Mouse (Mus musculus) liver (tissue): ENCODE measurements at regions not wholly inside any gene's neighbourhood (a gene's known extent, or its start where the extent isn't known, plus 50 kb on each side); places are given as distances from the start of the nearest gene placed in this dataset.

Experiments used
- DNase-seq: peaks from one replicate; pipeline ENCODE4 v3.0.0-alpha.2; 2020; ENCODE audit warnings: mixed read lengths

- DNase-seq, result no peak
Measured at GRCm38 (mm10) chr17:16247681-16248080, 416.8 kb upstream of the Rgmb start.

DNA sequence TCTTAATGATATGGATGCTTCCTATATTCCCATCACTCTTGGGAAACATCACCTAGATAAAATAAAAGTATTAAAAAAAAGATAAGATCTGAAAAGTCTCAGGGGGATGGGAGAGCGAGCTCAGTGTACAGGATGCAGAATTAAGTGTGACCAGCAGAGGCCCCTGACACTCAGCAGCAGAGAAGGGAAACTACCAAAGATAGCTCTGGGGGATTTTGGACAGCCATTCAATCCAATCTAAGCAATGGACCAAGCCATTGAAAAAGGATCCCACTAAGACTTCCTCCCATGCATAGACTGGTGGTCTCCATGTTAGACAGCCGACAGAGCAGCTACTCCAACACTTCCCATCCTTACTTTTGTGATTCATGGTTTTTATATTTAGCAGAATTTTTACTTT, 390.4 kb upstream of the Rgmb start:
- DNase-seq, result no peak

- DNase-seq, result no peak
Measured at GRCm38 (mm10) chr17:16219675-16220566, 389.1 kb upstream of the Rgmb start.

GRCm38 (mm10) chr17:16218623-16219022, 387.8 kb upstream of the Rgmb start:
- no peak for DNase-seq

DNA sequence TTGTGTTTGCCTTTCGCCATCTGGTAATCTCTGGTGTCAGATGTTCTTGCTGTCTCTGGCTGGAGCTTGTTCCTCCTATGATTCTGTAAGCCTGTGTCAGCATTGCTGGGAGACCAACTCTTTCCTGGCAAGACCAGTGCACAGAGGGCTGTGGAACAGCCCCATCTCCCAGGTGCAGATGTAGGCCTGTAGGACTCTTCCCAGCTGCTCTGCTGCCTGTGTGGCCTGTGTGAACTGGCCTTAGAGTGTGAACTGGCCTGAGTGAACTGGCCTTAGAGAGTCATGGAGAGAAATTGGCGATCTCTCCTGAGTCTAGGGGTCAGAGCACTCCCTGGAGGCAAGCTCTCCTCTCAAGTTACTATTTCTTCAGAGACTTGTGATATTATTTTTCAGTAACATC, 386.0 kb upstream of the Rgmb start:
- no peak for DNase-seq

- no peak for DNase-seq
Measured at GRCm38 (mm10) chr17:16193636-16194035, 362.8 kb upstream of the Rgmb start.

GRCm38 (mm10) chr17:16180856-16181255, 350.0 kb upstream of the Rgmb start:
- no peak for DNase-seq

GRCm38 (mm10) chr17:16178102-16178501, 347.3 kb upstream of the Rgmb start:
- no peak for DNase-seq

DNA sequence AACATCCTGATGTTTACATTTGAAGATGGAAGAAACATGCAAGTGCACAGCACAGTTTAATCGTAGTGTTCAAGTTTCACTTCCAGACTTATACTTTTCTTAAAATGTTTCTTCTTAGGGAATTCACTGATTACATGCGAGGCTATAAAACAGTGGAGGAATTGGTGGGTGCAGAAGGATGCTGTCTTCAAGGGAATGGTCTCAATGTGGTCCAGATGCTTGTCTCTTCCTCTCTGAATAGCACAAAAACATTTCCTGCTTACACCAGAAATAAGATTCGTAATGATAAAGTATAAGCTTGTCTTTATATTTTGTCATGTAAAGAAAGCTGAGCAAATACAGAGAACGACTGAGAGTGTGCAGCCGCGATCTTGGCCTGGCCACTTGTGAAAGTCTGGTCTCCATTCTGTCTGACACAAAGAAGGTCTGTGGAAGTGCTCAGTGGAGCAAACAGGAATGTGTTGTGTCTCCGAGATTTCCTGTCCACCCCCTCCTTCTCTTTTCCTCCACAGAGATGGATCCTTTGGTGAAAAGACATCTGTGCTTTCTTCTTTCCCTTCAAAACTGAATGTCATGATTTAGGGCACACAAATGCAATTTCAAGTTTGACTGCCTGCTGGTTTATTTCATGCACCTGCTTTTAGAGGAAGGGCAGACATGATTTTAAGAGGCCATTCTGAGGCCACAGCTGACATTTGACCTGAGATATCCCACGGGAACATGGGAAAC, 346.1 kb upstream of the Rgmb start:
- peak; percentile 3 for DNase-seq

GRCm38 (mm10) chr17:16173568-16174105, 342.8 kb upstream of the Rgmb start:
- DNase-seq, result no peak

DNA sequence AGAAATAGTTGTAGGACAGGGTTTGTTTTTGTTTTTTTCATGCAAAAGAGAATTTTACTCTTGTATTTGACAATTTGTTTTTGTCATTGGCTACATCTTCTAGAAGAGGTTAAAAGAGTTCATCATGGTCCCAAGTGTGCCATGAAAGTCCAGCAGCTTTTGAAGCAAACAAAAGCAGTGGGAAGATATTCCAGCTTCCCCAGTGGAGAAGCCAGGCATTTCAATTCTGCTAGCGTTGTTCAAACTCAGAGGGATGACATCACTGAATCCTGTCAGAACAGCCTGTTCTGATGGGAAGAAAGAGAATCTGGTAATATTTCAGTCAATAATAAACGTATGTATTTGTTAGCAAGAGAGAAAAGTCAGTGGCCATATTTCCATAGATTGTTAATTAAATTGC, 335.9 kb upstream of the Rgmb start:
- DNase-seq, result no peak

- no peak for DNase-seq
Measured at GRCm38 (mm10) chr17:16158119-16158518, 327.3 kb upstream of the Rgmb start.

DNA sequence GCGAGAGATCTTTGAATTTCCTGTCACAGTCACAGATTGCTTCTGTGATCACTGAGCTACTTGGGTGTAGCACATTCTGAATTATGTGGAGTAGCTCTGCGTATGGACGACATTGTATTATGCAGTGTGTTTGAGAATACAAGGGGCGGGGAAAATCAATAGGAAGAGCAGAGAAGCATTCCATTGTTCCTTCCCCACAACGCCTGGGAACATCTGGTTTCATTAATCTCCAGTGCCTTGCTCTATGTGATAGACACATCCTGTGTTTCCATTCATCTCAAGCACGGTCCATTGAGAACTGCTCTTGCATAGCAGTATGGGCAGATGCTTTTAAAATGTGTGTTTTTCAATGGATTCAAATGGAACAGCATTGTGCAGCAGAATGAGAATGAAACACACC, 326.9 kb upstream of the Rgmb start:
- no peak for DNase-seq

DNA sequence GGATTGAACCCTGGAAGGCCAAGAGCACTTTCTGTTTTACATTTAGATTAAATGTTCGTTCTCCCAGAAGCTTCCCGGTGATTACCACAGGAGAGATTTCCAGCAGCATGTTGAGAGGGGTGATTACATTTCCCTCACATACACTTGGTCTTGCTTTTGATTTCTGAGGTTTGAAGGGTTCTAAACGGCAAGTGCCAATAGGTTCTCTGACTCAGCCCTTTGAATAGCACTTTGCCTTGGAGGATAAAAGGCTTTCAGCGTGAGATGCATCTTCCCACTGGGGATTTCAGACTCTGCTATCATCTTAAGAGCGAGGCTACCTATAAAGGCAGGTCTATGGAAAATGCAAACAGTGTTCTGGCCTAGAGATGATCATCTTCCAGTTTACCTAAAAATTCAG, 326.3 kb upstream of the Rgmb start:
- no peak for DNase-seq

- DNase-seq, result no peak
Measured at GRCm38 (mm10) chr17:16156596-16156995, 325.8 kb upstream of the Rgmb start.

GRCm38 (mm10) chr17:16155587-16155986, 324.7 kb upstream of the Rgmb start:
- no peak for DNase-seq
